Mouse (Mus musculus): ENCODE data around the gene Gm10985. TPM values are rescaled to one million over a fixed set of nuclear protein-coding genes. Genes with fewer than 3 reads are reported as not detected.

Gm10985 gene
- polyA plus RNA-seq, 1 experiment from 2014 or later: not detected

DNA sequence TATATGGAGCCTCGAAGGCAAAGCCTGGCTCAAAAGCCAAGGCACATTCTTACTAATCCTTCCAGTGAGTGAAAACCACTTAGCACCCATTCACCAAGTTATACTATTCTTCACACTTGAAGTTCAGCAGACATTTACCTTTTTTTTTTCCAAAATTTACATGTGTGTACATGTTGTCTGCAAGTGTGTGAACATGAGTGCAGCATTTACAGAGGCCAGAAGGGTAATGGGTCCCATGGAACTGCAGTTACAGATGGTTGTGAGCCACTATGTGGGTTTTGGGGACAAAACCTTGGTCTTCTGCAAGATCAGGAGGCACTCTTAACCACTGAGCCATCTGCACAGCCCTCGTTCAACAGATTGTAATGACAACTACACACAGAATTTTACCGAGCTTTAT lies 9.9 kb downstream of the Gm10985 start:
- no peak overlapping the region for H3K9ac ChIP-seq (ENCODE audit: low read depth, low read length)
- no peak for ATAC-seq
- H3K4me3 ChIP-seq (ENCODE audit: low read depth, low read length): no peak overlapping the region
- peaks cover 2% of the 10 kb centered on the region; the same call in 1 of the 2 replicates for H3K36me3 ChIP-seq (ENCODE audit: control insufficient read depth, insufficient read depth, low read length)
- no peaks in the 10 kb centered on the region for H3K4me1 ChIP-seq (ENCODE audit: control insufficient read depth, insufficient read depth, low read length)
- 90% methylated on average over 3 of the region's 3 CpGs for WGBS
- no peaks in the 10 kb centered on the region for H3K27me3 ChIP-seq (ENCODE audit: control insufficient read depth, insufficient read depth, low read depth, low read length)
- no peak overlapping the region for H3K4me2 ChIP-seq (ENCODE audit: low read length)
- H3K27ac ChIP-seq (ENCODE audit: low read length): no peak overlapping the region
- H3K9me3 ChIP-seq (replicated peaks; ENCODE audit: control insufficient read depth, low read length, poor library complexity, severe bottlenecking): no peaks in the 10 kb centered on the region

DNA sequence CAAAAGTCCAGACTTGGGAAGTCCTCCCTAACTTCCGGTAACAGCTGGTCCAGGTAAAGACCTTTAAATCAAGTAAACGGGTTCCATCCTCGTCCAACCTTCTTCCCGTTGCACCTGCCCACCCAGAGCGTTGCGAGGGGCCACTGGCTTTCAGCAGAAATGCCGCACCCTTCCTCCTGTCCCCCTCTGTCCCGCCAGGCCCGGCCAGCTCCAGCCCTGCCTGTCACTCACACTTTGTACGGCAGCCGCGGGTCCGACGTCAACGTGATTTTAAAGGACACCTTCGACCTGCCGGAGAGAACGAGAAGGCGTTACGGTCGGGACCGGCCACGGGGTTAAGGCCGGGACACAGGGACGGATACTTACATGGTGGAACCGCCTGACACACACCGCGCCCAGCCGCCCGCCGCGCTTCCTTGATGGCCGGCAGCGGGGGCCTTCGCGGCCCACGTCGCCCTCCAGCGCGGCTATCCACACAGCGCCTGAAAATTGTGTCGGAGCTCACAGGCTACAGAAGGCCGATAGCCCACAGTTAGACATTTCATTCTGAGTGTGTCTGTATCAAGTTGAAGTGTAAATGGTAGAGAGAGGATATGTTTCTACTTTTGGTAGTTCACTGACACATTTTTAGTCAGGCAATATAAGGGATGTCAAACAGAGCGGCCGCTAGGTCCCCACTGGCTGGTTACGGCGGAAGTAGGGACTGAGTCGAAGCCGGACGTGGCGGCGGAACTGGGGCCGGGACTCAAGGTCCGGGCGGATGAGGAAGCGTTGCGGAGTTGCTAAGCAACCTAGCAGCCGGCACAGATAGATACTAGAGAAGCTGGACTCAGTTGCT lies 18.7 kb downstream of the Gm10985 start, which contains the start of gene Ufm1:
Gene Ufm1, minus strand, starts transcription at position 448 of the 838 bp plus-strand sequence.
- WGBS: under 1% methylated on average over 58 of the region's 58 CpGs
- Histone ChIP-seq H3K27ac (ENCODE audit: low read length) (peak within 1 kb of the TSS; percentile 54; the same call in 1 of the 2 replicates), H3K36me3 (ENCODE audit: control insufficient read depth, insufficient read depth, low read length) (peaks cover 7% of the 10 kb centered on the region), H3K4me1 (ENCODE audit: control insufficient read depth, insufficient read depth, low read length) (peaks cover 12% of the 10 kb centered on the region), H3K4me3 (ENCODE audit: low read depth, low read length) (peak within 1 kb of the TSS; percentile 60), H3K9me3 (replicated peaks; ENCODE audit: control insufficient read depth, low read length, poor library complexity, severe bottlenecking) (no peaks in the 10 kb centered on the region), H3K27me3 (ENCODE audit: control insufficient read depth, insufficient read depth, low read depth, low read length) (no peaks in the 10 kb centered on the region), H3K9ac (ENCODE audit: low read depth, low read length) (peak within 1 kb of the TSS; percentile 76), H3K4me2 (ENCODE audit: low read length) (peak within 1 kb of the TSS; percentile 92)
- peak; percentile 100 for ATAC-seq

DNA sequence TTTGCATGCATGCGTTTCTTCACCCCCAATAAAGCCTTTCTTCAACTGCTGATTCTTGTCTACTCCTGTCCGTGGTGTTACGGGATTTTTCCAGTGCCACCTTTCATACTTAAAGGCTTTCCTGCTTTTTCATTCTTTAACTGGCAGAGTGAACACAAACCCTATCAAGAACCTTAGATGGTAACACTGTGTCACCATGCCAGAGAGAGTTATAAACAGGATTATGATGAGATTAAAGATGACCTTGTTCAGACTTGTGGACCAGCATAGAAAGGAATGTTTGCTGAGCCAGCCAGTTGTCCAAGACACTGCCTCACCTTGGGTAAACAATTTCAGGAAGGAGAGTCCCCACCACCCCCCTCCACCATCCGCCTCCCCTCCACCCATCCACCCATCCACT lies 23.3 kb downstream of the Gm10985 start:
- H3K4me1 ChIP-seq (ENCODE audit: control insufficient read depth, insufficient read depth, low read length): peaks cover 3% of the 10 kb centered on the region
- no peak overlapping the region for H3K4me2 ChIP-seq (ENCODE audit: low read length)
- no peaks in the 10 kb centered on the region for H3K9me3 ChIP-seq (replicated peaks; ENCODE audit: control insufficient read depth, low read length, poor library complexity, severe bottlenecking)
- no peak overlapping the region for H3K27ac ChIP-seq (ENCODE audit: low read length)
- H3K4me3 ChIP-seq (ENCODE audit: low read depth, low read length): no peak overlapping the region
- H3K36me3 ChIP-seq (ENCODE audit: control insufficient read depth, insufficient read depth, low read length): no peaks in the 10 kb centered on the region
- WGBS: 85% methylated on average over 3 of the region's 4 CpGs
- no peak for ATAC-seq
- H3K27me3 ChIP-seq (ENCODE audit: control insufficient read depth, insufficient read depth, low read depth, low read length): no peaks in the 10 kb centered on the region
- no peak overlapping the region for H3K9ac ChIP-seq (ENCODE audit: low read depth, low read length)

- no peaks in the 10 kb centered on the region for H3K36me3 ChIP-seq (ENCODE audit: control insufficient read depth, insufficient read depth, low read length)
- H3K9me3 ChIP-seq (replicated peaks; ENCODE audit: control insufficient read depth, low read length, poor library complexity, severe bottlenecking): no peaks in the 10 kb centered on the region
- no peak overlapping the region for H3K9ac ChIP-seq (ENCODE audit: low read depth, low read length)
- no peak overlapping the region for H3K27ac ChIP-seq (ENCODE audit: low read length)
- no peak overlapping the region for H3K4me3 ChIP-seq (ENCODE audit: low read depth, low read length)
- ATAC-seq: 0 out of 2 replicates have a peak, but pooled peaks have one; percentile 14
- 5% methylated on average over 1 of the region's 1 CpGs for WGBS
- peaks cover 3% of the 10 kb centered on the region for H3K4me1 ChIP-seq (ENCODE audit: control insufficient read depth, insufficient read depth, low read length)
- no peak overlapping the region for H3K4me2 ChIP-seq (ENCODE audit: low read length)
- H3K27me3 ChIP-seq (ENCODE audit: control insufficient read depth, insufficient read depth, low read depth, low read length): no peaks in the 10 kb centered on the region
These were observed 24.4 kb downstream of the Gm10985 start for GRCm38 (mm10) chr3:53869263-53869662.

DNA sequence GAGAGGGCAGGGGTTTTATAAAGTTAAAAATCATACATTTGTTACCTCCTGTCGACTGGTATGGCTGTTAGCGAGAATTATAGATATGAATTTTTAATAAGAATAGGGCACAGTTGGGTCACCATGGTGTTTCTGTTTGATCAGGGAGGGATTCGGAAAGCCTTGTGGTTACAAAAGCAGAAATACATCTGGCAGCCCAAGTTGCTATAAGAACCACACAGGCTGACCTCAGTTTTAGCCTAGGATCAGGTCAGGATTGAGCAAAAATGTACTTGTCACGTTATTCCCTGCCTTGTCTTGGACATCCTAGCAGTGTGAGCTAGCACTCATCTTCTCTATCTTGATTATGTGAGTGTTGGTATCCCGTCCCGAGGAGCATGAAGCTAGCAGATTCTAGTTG lies 25.6 kb downstream of the Gm10985 start:
- Histone ChIP-seq H3K4me2 (ENCODE audit: low read length) (no peak overlapping the region), H3K36me3 (ENCODE audit: control insufficient read depth, insufficient read depth, low read length) (no peaks in the 10 kb centered on the region), H3K4me1 (ENCODE audit: control insufficient read depth, insufficient read depth, low read length) (no peaks in the 10 kb centered on the region), H3K9me3 (replicated peaks; ENCODE audit: control insufficient read depth, low read length, poor library complexity, severe bottlenecking) (no peaks in the 10 kb centered on the region), H3K9ac (ENCODE audit: low read depth, low read length) (no peak overlapping the region), H3K27ac (ENCODE audit: low read length) (no peak overlapping the region), H3K27me3 (ENCODE audit: control insufficient read depth, insufficient read depth, low read depth, low read length) (no peaks in the 10 kb centered on the region), H3K4me3 (ENCODE audit: low read depth, low read length) (no peak overlapping the region)
- ATAC-seq: no peak
- 85% methylated on average over 6 of the region's 6 CpGs for WGBS

DNA sequence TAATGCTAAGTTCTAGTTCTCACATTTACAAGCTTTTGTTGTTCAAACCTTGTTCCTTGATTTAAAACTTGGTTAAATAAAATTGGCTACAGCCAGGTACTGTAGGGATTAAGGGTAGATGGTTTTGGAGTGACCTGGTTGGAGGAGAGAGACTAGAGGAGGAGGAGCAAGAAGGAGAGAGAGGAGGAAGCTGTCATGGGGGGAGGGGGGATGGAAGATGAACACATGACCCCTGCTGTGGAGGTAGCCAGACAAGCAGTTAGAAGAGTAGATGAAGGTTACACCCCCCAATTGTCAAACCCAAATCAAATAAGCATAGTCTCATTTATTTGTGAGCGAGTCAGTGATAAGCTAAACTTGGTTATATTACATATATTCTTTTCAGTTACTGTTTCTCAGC lies 26.7 kb downstream of the Gm10985 start:
- no peak overlapping the region for H3K27ac ChIP-seq (ENCODE audit: low read length)
- no peaks in the 10 kb centered on the region for H3K9me3 ChIP-seq (replicated peaks; ENCODE audit: control insufficient read depth, low read length, poor library complexity, severe bottlenecking)
- H3K36me3 ChIP-seq (ENCODE audit: control insufficient read depth, insufficient read depth, low read length): no peaks in the 10 kb centered on the region
- H3K4me1 ChIP-seq (ENCODE audit: control insufficient read depth, insufficient read depth, low read length): no peaks in the 10 kb centered on the region
- ATAC-seq: no peak
- H3K4me3 ChIP-seq (ENCODE audit: low read depth, low read length): no peak overlapping the region
- H3K4me2 ChIP-seq (ENCODE audit: low read length): no peak overlapping the region
- H3K27me3 ChIP-seq (ENCODE audit: control insufficient read depth, insufficient read depth, low read depth, low read length): no peaks in the 10 kb centered on the region
- WGBS: 90% methylated on average over 1 of the region's 1 CpGs
- H3K9ac ChIP-seq (ENCODE audit: low read depth, low read length): no peak overlapping the region

GRCm38 (mm10) chr3:53890619-53891540 lies 46.0 kb downstream of the Gm10985 start:
- Histone ChIP-seq H3K9me3 (replicated peaks; ENCODE audit: control insufficient read depth, low read length, poor library complexity, severe bottlenecking) (no peaks in the 10 kb centered on the region), H3K4me3 (ENCODE audit: low read depth, low read length) (no peak overlapping the region), H3K4me1 (ENCODE audit: control insufficient read depth, insufficient read depth, low read length) (no peaks in the 10 kb centered on the region), H3K36me3 (ENCODE audit: control insufficient read depth, insufficient read depth, low read length) (no peaks in the 10 kb centered on the region), H3K4me2 (ENCODE audit: low read length) (no peak overlapping the region), H3K27ac (ENCODE audit: low read length) (no peak overlapping the region), H3K9ac (ENCODE audit: low read depth, low read length) (no peak overlapping the region), H3K27me3 (ENCODE audit: control insufficient read depth, insufficient read depth, low read depth, low read length) (no peaks in the 10 kb centered on the region)
- ATAC-seq: no peak
- 88% methylated on average over 12 of the region's 12 CpGs for WGBS

Data from midbrain, embryonic 16.5 days (tissue).